Mouse (Mus musculus): ENCODE data around the gene Slco3a1. TPM values are rescaled to one million over a fixed set of nuclear protein-coding genes. Genes with fewer than 3 reads are reported as not detected.

The Slco3a1 gene
- total and polyA plus RNA-seq, 3 experiments: 0.04 to 0.35 TPM; not detected in 1

DNA sequence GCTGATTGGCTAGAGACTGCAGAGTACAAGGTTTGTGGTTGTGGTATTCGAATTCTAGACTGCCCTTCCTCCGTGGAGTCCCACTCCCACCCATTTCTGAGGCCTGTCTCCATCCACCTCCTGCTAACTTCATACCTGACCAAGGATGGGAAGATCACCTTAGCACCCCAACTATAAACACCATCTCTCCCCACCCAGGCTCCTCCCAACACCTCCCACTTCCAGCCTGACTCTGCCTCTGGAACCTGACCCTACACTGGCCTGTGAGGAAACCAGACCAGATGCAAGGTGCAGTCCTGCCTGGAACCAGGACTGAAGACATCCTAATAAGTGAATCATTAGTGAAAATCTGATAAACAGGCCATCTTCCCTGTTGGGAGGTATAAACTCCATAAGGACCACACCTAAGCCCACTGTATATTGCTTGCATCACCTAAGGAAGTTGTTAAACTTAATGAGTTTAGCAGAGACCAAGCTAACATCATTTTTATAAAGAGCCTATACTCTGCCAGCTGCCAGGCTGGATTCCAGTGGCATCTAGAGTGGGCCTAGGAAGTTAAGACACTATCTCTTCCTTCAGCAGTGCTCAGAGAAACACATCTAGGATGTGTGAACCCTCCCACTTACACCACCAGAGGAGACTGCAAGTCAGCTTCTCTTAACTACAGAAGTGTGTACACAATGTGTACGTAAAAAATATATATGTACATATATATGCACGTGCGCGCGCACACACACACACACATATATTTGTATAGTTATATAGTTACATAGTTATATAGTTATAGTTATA, 13.5 kb downstream of the Slco3a1 start:
- H3K36me3 ChIP-seq (replicated peaks in 1 of 2; ENCODE audit: control insufficient read depth in 1 of 2, insufficient read depth in 1 of 2, low read length in 1 of 2): no peaks in the 10 kb centered on the region
- no peak for TF ChIP-seq TCF12 (IDR thresholded peaks at IDR 0.05; ENCODE audit: low read depth, low read length)
- no peak overlapping the region for H3K4me2 ChIP-seq (ENCODE audit: insufficient read depth, low read depth, poor library complexity, severe bottlenecking)
- no peak overlapping the region for H3K4me3 ChIP-seq (replicated peaks in 1 of 3; ENCODE audit: low read depth in 2 of 3, low read length in 2 of 3, poor library complexity in 1 of 3)
- in situ Hi-C loops (cut with MboI; ENCODE audit: low pct_ligation_motif_present, low pct_unique_long_range_greater_than_20kb, low sequenced_read_pairs): no loop called here
- dilution Hi-C loops (cut with MboI; ENCODE audit: extremely low pct_ligation_motif_present, extremely low pct_unique_long_range_greater_than_20kb, low sequenced_read_pairs): no loop called here
- no peak overlapping the region for H3K27ac ChIP-seq (ENCODE audit: insufficient read depth, low read depth)
- no peak overlapping the region for H3K9ac ChIP-seq (ENCODE audit: insufficient read depth, low read depth)
- no peaks in the 10 kb centered on the region for H3K27me3 ChIP-seq (replicated peaks)
- no peaks in the 10 kb centered on the region for H3K4me1 ChIP-seq (ENCODE audit: control insufficient read depth in 1 of 2, insufficient read depth in 2 of 2)
- no peaks in the 10 kb centered on the region for H3K79me2 ChIP-seq (replicated peaks; ENCODE audit: control insufficient read depth, extremely low read depth, insufficient read depth, poor library complexity, severe bottlenecking)
- no peak for DNase-seq (ENCODE audit: extremely low read depth)
- peaks cover 26% of the 10 kb centered on the region for H3K9me3 ChIP-seq (replicated peaks; ENCODE audit: low read length)

DNA sequence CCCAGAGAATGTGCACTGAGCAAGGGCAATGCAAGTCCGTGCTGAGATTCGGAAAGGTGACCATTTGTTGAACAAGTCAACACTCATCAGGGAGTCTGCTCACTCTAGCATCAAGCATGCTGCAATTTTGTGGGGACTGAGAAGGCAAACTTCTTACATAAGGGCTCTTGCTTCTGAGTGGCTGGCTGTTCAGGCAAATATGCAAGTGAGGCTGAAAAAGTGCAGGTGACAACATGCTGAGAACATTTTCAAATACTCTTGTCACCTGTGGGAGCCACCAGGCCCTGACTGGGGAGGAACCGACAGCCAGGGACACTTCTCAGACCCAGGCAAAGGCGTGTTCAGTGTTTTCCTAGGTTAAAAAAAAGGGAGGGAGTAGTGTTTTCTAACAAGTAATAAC, 18.4 kb downstream of the Slco3a1 start:
- H3K4me2 ChIP-seq (ENCODE audit: insufficient read depth, low read depth, poor library complexity, severe bottlenecking): no peak overlapping the region
- no peak for DNase-seq (ENCODE audit: extremely low read depth)
- no peak overlapping the region for H3K9ac ChIP-seq (ENCODE audit: insufficient read depth, low read depth)
- in situ Hi-C loops (cut with MboI; ENCODE audit: low pct_ligation_motif_present, low pct_unique_long_range_greater_than_20kb, low sequenced_read_pairs) (no loop called here), dilution Hi-C loops (cut with MboI; ENCODE audit: extremely low pct_ligation_motif_present, extremely low pct_unique_long_range_greater_than_20kb, low sequenced_read_pairs) (no loop called here)
- peaks cover 0 to 10% of the 10 kb centered on the region in 2 experiments; a peak in 2 of 4 replicates for H3K4me1 ChIP-seq (ENCODE audit: control insufficient read depth in 1 of 2, insufficient read depth in 2 of 2)
- no peaks in the 10 kb centered on the region for H3K27me3 ChIP-seq (replicated peaks)
- H3K4me3 ChIP-seq (replicated peaks in 1 of 3; ENCODE audit: low read depth in 2 of 3, low read length in 2 of 3, poor library complexity in 1 of 3): no peak overlapping the region
- H3K27ac ChIP-seq (ENCODE audit: insufficient read depth, low read depth): no peak overlapping the region
- H3K9me3 ChIP-seq (replicated peaks; ENCODE audit: low read length): peaks cover 36% of the 10 kb centered on the region
- no peaks in the 10 kb centered on the region for H3K79me2 ChIP-seq (replicated peaks; ENCODE audit: control insufficient read depth, extremely low read depth, insufficient read depth, poor library complexity, severe bottlenecking)
- TF ChIP-seq TBP (conservative IDR thresholded peaks at IDR 0.05; ENCODE audit: low read depth, low read length): no peak
- TF ChIP-seq PAX5 (IDR thresholded peaks at IDR 0.05; ENCODE audit: low read length): no peak
- H3K36me3 ChIP-seq (replicated peaks in 1 of 2; ENCODE audit: control insufficient read depth in 1 of 2, insufficient read depth in 1 of 2, low read length in 1 of 2): no peaks in the 10 kb centered on the region

DNA sequence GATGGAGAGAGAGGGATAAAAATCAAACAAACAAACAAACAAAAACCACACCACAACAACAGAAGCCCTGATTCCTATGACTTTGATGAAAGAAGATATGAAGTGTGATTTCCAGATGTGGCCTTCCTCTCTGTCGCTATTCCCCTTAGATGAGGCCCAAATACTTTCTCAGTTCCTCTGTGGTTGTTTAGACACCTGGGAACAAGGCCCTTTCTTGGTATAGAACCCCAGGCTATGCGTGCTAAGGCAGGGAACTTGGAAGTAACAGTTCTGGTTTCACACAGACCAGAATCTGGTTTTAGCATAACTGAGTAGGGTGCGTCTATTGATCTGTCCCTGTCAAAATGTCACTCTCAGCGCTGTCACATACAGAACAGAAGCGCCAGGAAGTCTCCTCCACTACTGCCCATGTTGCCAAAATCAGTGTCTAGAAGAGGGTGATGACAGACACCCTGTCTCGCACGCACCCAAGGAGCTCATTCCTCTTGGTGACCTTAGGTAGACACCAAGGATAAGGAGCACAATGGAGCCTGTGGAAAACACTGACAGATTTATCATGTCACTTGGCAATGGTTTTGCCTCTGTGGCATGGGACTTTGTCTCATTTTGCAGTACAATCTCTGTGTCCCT, 23.0 kb downstream of the Slco3a1 start:
- dilution Hi-C loops (cut with MboI; ENCODE audit: extremely low pct_ligation_motif_present, extremely low pct_unique_long_range_greater_than_20kb, low sequenced_read_pairs): no loop called here
- Histone ChIP-seq H3K4me2 (ENCODE audit: insufficient read depth, low read depth, poor library complexity, severe bottlenecking) (no peak overlapping the region), H3K4me1 (ENCODE audit: control insufficient read depth in 1 of 2, insufficient read depth in 2 of 2) (peaks cover 0 to 37% of the 10 kb centered on the region in 2 experiments; a peak in 2 of 4 replicates), H3K9ac (ENCODE audit: insufficient read depth, low read depth) (no peak overlapping the region), H3K27ac (ENCODE audit: insufficient read depth, low read depth) (no peak overlapping the region), H3K4me3 (replicated peaks in 1 of 3; ENCODE audit: low read depth in 2 of 3, low read length in 2 of 3, poor library complexity in 1 of 3) (no peak overlapping the region), H3K36me3 (replicated peaks in 1 of 2; ENCODE audit: control insufficient read depth in 1 of 2, insufficient read depth in 1 of 2, low read length in 1 of 2) (no peaks in the 10 kb centered on the region), H3K27me3 (replicated peaks) (no peaks in the 10 kb centered on the region), H3K9me3 (replicated peaks; ENCODE audit: low read length) (peaks cover 32% of the 10 kb centered on the region), H3K79me2 (replicated peaks; ENCODE audit: control insufficient read depth, extremely low read depth, insufficient read depth, poor library complexity, severe bottlenecking) (no peaks in the 10 kb centered on the region)
- DNase-seq (ENCODE audit: extremely low read depth): peak; percentile 40
- TF ChIP-seq ZKSCAN1 (IDR thresholded peaks at IDR 0.05; ENCODE audit: borderline replicate concordance, low read depth, low read length) (no peak), RCOR1 (conservative IDR thresholded peaks at IDR 0.05; ENCODE audit: low read depth, low read length) (no peak), ETS1 (conservative IDR thresholded peaks at IDR 0.05; ENCODE audit: low read depth, low read length) (peak; percentile 35; the same call in 1 of the 2 replicates), CHD1 (IDR thresholded peaks at IDR 0.05; ENCODE audit: low read depth, low read length) (no peak), JUN (IDR thresholded peaks at IDR 0.05; ENCODE audit: insufficient read depth, low read depth, low read length) (no peak), KAT2A (IDR thresholded peaks at IDR 0.05; ENCODE audit: insufficient replicate concordance, low read length) (no peak), E2F4 (IDR thresholded peaks at IDR 0.05; ENCODE audit: insufficient replicate concordance, low read depth, low read length) (no peak), MAFK (IDR thresholded peaks at IDR 0.05; ENCODE audit: insufficient replicate concordance, low read length) (no peak), NRF1 (IDR thresholded peaks at IDR 0.05; ENCODE audit: low read depth, low read length) (no peak), BHLHE40 (IDR thresholded peaks at IDR 0.05; ENCODE audit: low read depth, low read length) (0 out of 2 replicates have a peak, but pooled peaks have one; percentile 21), MYC (IDR thresholded peaks at IDR 0.05; ENCODE audit: low read depth, low read length) (no peak), MAZ (IDR thresholded peaks at IDR 0.05; ENCODE audit: low read depth, low read length) (no peak), MXI1 (IDR thresholded peaks at IDR 0.05; ENCODE audit: low read depth, low read length) (no peak), ELF1 (IDR thresholded peaks at IDR 0.05; ENCODE audit: low read depth, low read length) (no peak), ZNF384 (IDR thresholded peaks at IDR 0.05; ENCODE audit: low read depth, low read length) (no peak), USF1 (IDR thresholded peaks at IDR 0.05; ENCODE audit: low read depth, low read length) (no peak), CHD2 (IDR thresholded peaks at IDR 0.05; ENCODE audit: low read length) (no peak), IRF4 (IDR thresholded peaks at IDR 0.05; ENCODE audit: low read depth, low read length) (peak; percentile 52), ZMIZ1 (IDR thresholded peaks at IDR 0.05; ENCODE audit: low read depth, low read length) (no peak), EP300 (IDR thresholded peaks at IDR 0.05; ENCODE audit: low read length) (peak; percentile 82), TCF12 (IDR thresholded peaks at IDR 0.05; ENCODE audit: low read depth, low read length) (no peak)
- in situ Hi-C loops (cut with MboI; ENCODE audit: low pct_ligation_motif_present, low pct_unique_long_range_greater_than_20kb, low sequenced_read_pairs): no loop called here
